Mouse (Mus musculus): ENCODE measurements at regions not wholly inside any gene's neighbourhood (a gene's known extent, or its start where the extent isn't known, plus 50 kb on each side); places are given as distances from the start of the nearest gene placed in this dataset.
A peak's percentile ranks its signal among the peaks of the same experiment; 100 is the strongest.

DNA sequence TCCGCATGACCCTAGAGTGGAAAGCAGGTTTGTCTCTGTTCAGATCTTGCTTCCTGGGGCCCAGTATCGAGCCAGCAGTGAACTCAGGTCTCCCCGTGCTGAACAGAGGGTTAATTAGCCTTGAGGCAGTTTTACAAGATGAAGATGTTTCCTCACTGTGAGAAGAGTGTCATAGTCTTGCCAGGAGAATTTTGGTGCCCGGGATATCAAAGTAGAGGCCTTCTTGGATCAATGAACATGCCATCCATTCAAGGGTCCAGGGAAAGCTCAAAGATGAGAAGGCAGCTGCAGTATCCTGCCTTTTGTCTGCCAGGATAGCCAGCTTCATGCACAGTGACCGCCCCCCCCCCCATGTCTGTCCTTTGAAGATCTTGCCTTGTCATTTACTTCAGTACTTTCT lies 114.2 kb upstream of the Mylip start:
- no peak for DNase-seq (ENCODE audit: low read depth, low spot score)

DNA sequence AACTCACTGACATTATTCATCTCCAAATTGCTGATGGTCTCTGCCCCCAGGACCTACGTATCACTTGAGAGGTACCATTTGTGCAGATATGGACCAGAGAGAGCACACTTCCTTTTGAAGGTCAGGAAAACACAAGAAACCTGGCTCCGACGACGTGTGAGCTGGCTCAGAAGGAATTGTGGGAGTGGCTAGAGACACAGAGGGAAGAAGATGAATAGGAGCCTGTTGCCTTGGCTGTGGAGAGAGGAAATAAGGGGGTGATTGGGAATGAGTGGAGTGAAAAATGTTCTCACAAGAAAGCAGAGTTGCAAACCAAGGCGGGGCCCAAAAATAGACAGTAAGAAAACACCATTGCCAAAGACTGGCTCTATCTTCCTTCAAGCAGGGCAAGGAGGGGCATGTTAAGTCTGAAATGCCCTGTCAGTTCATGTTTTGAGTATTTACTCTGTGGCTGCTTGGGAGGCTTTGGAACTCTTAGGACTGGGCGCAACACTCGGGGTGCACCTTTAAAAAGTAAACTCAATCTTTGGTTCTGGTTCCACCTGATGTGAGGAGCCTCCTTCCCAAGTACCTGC lies 111.6 kb upstream of the Mylip start:
- DNase-seq (ENCODE audit: low read depth, low spot score): no peak

DNA sequence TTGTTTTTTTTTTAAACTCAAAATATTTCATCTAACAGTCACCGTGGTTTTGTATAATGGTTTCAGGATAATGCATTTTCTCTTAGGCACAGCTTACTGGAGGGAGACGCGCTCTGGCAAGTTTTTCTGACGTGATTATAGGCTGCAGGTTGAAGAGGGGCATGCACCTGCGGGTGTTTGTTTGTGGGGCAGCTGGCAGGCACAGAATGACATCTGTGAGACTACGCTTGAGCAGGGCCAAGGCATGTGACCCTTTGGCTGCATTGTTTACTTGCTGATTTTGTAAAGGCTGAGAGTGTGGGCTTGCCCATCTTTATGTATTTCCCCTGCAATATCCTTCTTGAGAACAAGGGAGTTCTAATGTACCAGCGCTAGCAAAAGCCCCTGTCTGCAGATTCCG lies 108.4 kb upstream of the Mylip start:
- DNase-seq (ENCODE audit: low read depth, low spot score): no peak

DNA sequence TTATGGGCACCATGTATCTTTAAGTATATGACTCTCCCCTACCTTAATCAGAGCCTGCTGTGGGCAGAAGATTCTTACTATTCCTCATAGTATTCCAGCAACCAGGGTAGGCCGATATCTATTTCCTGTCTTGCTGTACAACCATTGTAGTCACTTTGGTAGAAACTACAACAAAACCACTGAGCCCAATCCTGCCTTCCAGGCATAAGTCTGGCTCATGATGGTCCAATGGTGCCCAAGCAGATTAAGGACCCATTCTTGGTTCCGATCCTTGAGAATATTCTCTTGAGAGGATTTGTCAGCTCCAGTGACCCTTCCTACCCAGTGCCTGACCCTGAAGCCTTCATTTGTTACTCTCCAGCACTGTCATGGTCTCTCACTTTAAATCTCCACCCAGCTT lies 102.9 kb upstream of the Mylip start:
- DNase-seq (ENCODE audit: low read depth, low spot score): no peak

DNA sequence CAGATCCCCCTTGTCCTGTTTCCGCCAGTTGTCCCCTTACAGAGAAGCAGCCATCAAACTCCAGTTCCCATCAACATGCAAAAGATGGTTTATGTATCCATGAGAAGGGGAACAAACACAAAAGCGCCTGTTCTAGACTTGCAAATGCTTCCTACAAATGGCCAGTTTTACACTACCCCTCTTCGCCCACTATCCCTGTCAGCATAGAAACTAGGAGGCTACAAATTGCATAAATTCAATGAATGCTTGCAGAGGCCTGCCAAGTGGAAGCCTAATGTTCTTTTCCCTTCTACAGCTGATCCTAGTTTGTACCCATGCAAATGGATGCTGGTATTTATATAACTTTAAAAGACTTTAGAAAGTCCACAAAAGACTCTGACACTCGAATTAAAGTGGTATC lies 102.3 kb upstream of the Mylip start:
- no peak for DNase-seq (ENCODE audit: low read depth, low spot score)

DNA sequence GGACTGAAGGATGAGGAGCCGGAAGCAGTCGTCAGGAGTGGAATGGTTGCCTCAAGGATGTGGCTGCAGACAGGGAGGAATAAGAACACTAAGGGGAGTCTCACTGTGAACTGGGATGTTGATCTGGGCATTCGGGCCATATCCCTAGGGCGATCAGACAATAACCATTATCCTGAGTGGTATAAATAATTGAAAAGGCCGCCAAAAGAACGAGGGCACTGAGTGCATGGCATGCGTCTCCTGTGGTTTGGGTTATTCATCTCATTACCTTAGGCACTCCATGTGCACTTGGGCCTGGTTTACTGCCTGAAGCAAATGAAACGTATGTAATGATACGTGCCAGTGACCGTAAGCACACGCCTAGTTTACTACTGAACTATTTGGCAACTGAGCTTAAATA lies 99.6 kb upstream of the Mylip start:
- no peak for DNase-seq (ENCODE audit: low read depth, low spot score)

DNA sequence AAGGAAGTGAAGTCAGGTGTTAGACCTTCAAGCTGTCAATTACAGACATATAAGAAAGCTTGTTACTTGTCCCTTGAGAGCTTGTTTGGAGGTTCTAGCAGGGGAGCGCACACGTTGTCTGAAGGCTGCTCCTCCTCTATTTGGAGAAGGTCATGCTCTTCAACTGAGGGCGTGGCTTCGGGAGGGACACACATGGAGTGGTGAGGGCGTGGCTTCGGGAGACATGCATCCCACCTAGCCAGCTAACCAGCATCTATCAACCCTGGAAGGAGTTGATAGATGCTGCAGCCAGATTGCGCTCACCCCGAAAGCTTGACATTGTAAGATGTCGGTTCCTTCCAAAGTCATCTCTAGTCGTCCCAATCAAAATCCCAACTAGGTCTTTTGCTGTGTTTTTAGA lies 94.9 kb upstream of the Mylip start:
- DNase-seq (ENCODE audit: low read depth, low spot score): no peak

DNA sequence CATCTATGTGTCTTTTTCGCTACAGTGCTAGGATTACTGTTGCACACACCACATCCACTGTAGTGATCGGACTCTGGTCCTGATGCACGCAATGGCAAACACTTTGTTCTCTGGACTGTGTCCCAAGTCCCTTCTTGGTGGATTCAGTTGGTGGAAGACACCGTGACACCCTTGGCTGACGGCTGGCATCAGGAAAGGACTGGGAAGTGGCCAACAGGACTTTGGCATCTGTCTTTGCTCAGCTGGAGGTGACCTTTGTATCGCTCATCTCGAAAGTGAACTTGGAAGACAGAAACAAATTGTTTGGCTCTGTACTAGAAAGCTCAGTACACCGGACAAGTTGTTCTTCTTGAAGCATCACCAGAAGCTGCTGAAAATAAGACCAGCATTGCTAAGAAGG lies 88.9 kb upstream of the Mylip start:
- DNase-seq (ENCODE audit: low read depth, low spot score): no peak

DNA sequence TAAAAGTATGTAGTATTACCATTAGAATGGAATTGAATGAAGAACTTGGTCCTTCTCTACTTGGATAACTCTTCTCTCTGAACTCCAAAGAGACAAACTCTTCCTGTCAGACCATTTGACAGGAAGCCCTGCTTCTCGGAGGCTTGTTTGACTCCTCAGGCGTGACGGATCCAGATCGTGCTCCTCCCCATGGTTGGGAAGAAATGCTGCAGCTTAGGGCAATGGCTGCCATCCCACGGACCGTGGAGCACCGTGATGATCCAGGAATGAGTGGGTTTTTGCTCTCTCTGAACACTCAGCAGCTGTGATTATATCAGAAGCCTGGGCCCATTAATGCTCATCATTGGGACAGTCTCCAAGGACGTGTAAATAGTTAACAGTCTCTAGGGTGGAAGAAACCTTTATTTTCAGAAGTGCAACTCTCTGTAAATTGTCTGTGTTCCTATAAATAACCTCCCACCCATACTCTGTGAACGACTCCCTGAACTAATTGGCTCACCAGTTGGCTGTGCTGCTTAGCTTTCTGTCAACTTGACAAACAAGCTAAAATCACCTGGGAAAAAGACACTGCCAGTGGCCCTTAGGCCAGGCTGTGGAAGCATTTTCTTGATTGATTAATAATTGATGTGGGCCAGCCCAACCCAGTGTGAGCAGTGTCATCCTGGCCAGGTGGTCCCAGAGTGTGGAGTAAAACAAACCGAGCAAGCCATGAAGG lies 88.2 kb upstream of the Mylip start:
- no peak for DNase-seq (ENCODE audit: low read depth, low spot score)

DNA sequence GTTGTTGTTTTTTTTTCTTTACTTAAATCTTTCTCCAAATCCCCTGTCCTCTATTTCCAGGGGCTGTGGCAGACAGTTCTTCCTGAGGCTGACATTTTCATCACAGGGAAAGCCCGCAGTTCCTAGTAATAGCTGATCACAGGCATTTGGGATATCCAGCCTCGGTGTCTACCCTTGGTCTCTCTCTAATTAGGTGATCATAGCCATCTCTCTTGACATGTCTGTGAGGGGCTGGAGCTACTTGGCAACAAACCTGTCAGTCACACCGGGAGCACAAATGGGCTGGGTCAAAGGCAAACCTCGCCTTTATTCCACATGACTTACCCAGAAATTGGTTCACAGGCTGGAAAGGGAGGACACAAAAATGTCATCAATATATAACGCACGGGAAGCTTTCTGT lies 86.7 kb upstream of the Mylip start:
- DNase-seq (ENCODE audit: low read depth, low spot score): no peak

DNA sequence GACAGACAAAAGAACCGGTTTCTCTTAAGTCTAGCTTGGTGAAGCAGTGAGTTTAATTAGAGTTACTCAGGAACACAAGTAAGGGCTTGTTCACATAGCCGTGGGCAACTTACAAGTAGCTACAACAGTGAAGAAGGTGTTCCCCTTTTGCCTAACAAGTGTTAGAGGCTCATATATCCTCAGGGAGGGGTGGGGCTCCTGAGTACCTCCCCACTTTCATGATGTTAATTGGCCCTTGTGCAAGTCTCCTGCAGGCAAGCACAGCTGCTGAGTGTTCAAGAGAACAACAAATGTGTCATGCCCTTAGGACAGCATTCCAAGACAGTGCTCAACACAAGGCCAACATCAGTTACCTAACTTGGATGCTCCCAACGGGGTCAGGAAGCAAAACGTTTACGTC lies 83.4 kb upstream of the Mylip start:
- no peak for DNase-seq (ENCODE audit: low read depth, low spot score)

DNA sequence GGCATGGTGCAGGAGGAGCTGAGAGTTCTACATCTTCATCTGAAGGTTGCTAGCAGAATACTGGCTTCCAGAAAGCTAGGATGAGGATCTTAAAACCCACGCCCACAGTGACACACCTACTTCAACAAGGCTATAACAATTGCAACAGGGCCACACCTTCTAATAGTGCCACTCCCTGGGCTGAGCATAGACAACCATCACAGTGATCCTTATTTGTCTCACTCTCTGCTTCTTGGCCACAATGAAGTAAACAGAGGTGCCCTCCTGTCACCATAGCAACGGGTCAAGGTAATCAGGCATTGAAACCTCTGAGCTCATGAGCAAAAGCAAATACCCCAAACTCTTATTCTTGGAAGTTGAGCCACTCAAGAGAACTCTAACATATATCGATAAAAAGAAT lies 82.3 kb upstream of the Mylip start:
- no peak for DNase-seq (ENCODE audit: low read depth, low spot score)

DNA sequence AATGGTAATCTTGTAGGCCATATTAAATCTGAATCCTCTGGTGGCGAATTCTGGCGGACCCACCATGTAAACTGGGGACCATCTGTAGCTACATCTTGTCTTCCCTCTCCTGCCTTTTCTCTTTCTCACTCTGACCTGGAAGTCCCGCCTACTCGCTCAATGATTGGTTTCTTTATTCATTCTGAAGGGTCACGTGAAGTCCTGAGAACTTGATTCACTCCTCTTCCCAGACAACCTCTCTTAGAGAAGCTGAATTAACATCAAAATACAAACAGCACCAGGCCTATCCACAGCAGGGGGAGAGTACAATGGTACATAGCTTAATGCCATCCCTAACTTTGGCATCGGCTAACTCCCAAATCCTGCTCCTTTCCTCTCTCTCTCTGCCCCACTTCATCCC lies 69.9 kb upstream of the Mylip start:
- no peak for DNase-seq (ENCODE audit: low read depth, low spot score)

DNA sequence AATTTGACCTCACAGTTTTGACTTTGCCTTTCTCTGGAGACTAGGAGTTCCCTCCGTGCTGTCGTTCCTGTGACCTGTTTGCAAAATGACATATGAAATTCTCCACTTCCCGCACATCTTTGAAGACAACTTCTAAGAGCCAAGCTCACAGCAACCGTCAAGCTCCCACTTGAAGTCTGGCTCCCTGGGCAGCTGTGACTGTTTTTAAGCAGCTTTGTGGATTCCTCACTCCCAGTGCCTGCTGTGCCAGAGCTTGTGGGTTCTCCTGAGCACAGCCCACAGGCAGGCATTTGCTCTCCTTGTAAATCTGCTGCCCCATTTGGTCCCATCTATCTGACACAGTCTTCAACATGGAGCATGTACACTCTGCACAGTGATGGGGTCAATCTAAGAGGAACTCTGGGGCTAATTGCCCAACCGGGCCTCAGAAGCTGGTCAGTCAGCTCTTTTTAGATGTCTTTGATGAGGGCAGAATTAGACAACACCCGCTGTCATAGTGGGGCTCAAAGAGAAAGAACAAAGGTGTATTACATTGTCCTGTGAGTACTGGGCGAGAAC lies 63.7 kb upstream of the Mylip start:
- peak; percentile 8 for DNase-seq (ENCODE audit: low read depth, low spot score)

DNA sequence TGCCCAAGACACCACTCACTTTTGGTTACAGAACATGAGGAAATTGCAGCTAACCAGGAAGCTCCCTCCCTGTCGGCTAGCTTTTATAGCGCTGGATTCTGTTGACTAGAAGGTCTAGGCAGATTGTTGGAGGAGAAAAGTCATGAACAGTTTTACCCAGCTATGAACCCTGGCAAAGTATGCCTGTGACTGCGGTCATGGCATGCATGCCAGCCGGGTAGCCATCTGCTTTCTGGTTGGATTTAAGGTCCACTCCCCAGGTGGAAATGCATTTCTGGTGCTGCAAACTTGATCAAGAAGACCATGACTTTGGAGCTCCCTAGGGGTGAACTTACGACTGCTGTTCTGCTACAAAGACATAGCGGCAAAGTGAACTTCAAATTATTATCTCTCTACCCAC lies 62.8 kb upstream of the Mylip start:
- no peak for DNase-seq (ENCODE audit: low read depth, low spot score)

DNA sequence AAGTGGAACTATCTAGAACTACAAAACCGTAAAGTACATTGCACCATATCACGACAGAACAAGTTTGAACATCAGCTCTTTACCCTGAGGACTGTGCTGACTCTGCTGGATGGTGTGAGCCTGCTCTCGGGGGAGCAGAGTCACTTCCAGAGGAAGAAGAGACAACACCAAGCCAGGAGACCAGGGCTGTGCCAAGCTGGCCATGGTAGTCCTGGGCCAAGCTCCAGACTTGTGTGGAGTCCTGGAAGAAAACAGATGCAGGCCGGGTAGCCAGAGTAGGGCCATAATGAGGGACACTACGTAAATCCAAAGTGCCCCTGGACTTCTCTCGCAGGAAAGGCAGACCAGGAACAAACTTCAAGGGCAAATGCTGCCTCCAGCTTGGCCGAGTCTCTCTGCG lies 59.0 kb upstream of the Mylip start:
- no peak for DNase-seq (ENCODE audit: low read depth, low spot score)

DNA sequence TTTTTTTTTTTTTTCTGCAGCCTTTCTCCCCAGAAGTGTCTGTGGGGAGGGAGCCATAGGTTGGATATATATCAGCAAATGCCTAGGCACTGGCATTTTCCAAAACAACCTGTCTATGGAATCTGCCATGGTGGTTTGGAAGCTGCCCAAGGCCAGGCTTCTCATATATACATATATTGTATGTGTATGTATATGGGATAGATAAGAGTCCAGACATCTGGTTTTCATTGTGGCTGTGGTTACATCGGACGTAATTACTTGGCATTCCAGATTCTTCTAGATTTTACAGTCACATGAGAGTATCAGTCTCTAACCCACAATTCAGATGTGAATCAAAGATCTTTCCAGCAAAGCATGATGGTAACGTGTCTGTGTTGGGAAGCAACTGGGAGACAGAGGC lies 57.5 kb upstream of the Mylip start:
- no peak for DNase-seq (ENCODE audit: low read depth, low spot score)

DNA sequence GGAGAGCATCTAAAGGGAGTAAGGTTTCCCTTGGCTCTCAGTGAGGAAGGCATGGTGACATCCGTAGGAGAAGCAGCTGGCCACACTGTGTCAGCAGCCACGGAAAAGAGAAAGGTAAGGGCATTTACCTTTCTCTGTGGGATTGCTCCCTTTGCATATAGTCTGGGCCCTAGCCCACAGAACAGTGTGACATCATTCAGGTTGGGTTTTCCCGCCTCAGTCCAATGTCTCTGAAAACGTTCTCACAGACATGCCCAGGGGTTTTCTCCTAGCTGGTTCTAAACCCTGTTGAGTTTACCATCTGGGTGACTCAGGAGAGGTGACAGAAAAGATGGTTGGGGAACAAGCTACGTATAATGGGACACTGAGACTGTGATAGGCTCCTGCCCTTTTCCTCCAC lies 55.9 kb upstream of the Mylip start:
- DNase-seq (ENCODE audit: low read depth, low spot score): no peak
